Mouse (Mus musculus): ENCODE measurements at regions not wholly inside any gene's neighbourhood (a gene's known extent, or its start where the extent isn't known, plus 50 kb on each side); places are given as distances from the start of the nearest gene placed in this dataset.

GRCm38 (mm10) chr16:45033268-45033667 is 59.9 kb upstream of the Ccdc80 start:
- Histone ChIP-seq H3K36me3 (replicated peaks) (no peaks in the 10 kb centered on the region), H3K4me3 (ENCODE audit: low read depth, low read length) (no peak overlapping the region), H3K4me1 (ENCODE audit: insufficient read depth, low read depth, low read length) (peaks cover 14% of the 10 kb centered on the region), H3K9me3 (replicated peaks) (no peaks in the 10 kb centered on the region), H3K27me3 (ENCODE audit: insufficient read depth, low read length) (no peaks in the 10 kb centered on the region)
- DNase-seq (ENCODE audit: low spot score): no peak
- no peak for ATAC-seq (ENCODE audit: extremely low read depth, insufficient number of reproducible peaks, low FRiP score, poor library complexity, severe bottlenecking)
- no peak for TF ChIP-seq GATA2 (IDR thresholded peaks at IDR 0.05; ENCODE audit: borderline replicate concordance, low read depth, low read length)
- TF ChIP-seq POLR2AphosphoS5 (IDR thresholded peaks at IDR 0.05; ENCODE audit: insufficient replicate concordance, low read depth, low read length): no peak
- TF ChIP-seq GATA1 (IDR thresholded peaks at IDR 0.05; ENCODE audit: borderline replicate concordance, low read length): no peak
- TF ChIP-seq TAL1 (conservative IDR thresholded peaks at IDR 0.05; ENCODE audit: low read depth, low read length): no peak
- TF ChIP-seq CTCF (IDR thresholded peaks at IDR 0.05; ENCODE audit: low read depth, low read length): no peak

GRCm38 (mm10) chr16:45034401-45034800 is 58.8 kb upstream of the Ccdc80 start:
- Histone ChIP-seq H3K4me1 (ENCODE audit: insufficient read depth, low read depth, low read length) (peaks cover 21% of the 10 kb centered on the region), H3K9me3 (replicated peaks) (no peaks in the 10 kb centered on the region), H3K36me3 (replicated peaks) (no peaks in the 10 kb centered on the region), H3K4me3 (ENCODE audit: low read depth, low read length) (no peak overlapping the region), H3K27me3 (ENCODE audit: insufficient read depth, low read length) (no peaks in the 10 kb centered on the region)
- ATAC-seq (ENCODE audit: extremely low read depth, insufficient number of reproducible peaks, low FRiP score, poor library complexity, severe bottlenecking) (no peak), DNase-seq (ENCODE audit: low spot score) (no peak)
- TF ChIP-seq TAL1 (conservative IDR thresholded peaks at IDR 0.05; ENCODE audit: low read depth, low read length): no peak
- TF ChIP-seq POLR2AphosphoS5 (IDR thresholded peaks at IDR 0.05; ENCODE audit: insufficient replicate concordance, low read depth, low read length): no peak
- TF ChIP-seq CTCF (IDR thresholded peaks at IDR 0.05; ENCODE audit: low read depth, low read length): no peak
- no peak for TF ChIP-seq GATA1 (IDR thresholded peaks at IDR 0.05; ENCODE audit: borderline replicate concordance, low read length)
- TF ChIP-seq GATA2 (IDR thresholded peaks at IDR 0.05; ENCODE audit: borderline replicate concordance, low read depth, low read length): no peak

GRCm38 (mm10) chr16:45036806-45037520 is 56.2 kb upstream of the Ccdc80 start:
- ATAC-seq (ENCODE audit: extremely low read depth, insufficient number of reproducible peaks, low FRiP score, poor library complexity, severe bottlenecking): no peak
- H3K4me1 ChIP-seq (ENCODE audit: insufficient read depth, low read depth, low read length): peaks cover 21% of the 10 kb centered on the region
- no peaks in the 10 kb centered on the region for H3K9me3 ChIP-seq (replicated peaks)
- no peaks in the 10 kb centered on the region for H3K27me3 ChIP-seq (ENCODE audit: insufficient read depth, low read length)
- no peak overlapping the region for H3K4me3 ChIP-seq (ENCODE audit: low read depth, low read length)
- no peaks in the 10 kb centered on the region for H3K36me3 ChIP-seq (replicated peaks)
- DNase-seq (ENCODE audit: low spot score): no peak
- TF ChIP-seq TAL1 (conservative IDR thresholded peaks at IDR 0.05; ENCODE audit: low read depth, low read length): no peak
- no peak for TF ChIP-seq GATA1 (IDR thresholded peaks at IDR 0.05; ENCODE audit: borderline replicate concordance, low read length)
- TF ChIP-seq POLR2AphosphoS5 (IDR thresholded peaks at IDR 0.05; ENCODE audit: insufficient replicate concordance, low read depth, low read length): no peak
- no peak for TF ChIP-seq CTCF (IDR thresholded peaks at IDR 0.05; ENCODE audit: low read depth, low read length)
- TF ChIP-seq GATA2 (IDR thresholded peaks at IDR 0.05; ENCODE audit: borderline replicate concordance, low read depth, low read length): no peak

- Histone ChIP-seq H3K4me3 (ENCODE audit: low read depth, low read length) (no peak overlapping the region), H3K4me1 (ENCODE audit: insufficient read depth, low read depth, low read length) (peaks cover 21% of the 10 kb centered on the region), H3K27me3 (ENCODE audit: insufficient read depth, low read length) (no peaks in the 10 kb centered on the region), H3K36me3 (replicated peaks) (no peaks in the 10 kb centered on the region), H3K9me3 (replicated peaks) (no peaks in the 10 kb centered on the region)
- TF ChIP-seq TAL1 (conservative IDR thresholded peaks at IDR 0.05; ENCODE audit: low read depth, low read length) (no peak), GATA1 (IDR thresholded peaks at IDR 0.05; ENCODE audit: borderline replicate concordance, low read length) (no peak)
- DNase-seq (ENCODE audit: low spot score) (no peak), ATAC-seq (ENCODE audit: extremely low read depth, insufficient number of reproducible peaks, low FRiP score, poor library complexity, severe bottlenecking) (no peak)
These were observed 55.7 kb upstream of the Ccdc80 start for GRCm38 (mm10) chr16:45037521-45037888.

- H3K9me3 ChIP-seq (replicated peaks): no peaks in the 10 kb centered on the region
- ATAC-seq (ENCODE audit: extremely low read depth, insufficient number of reproducible peaks, low FRiP score, poor library complexity, severe bottlenecking) (peak; percentile 34), DNase-seq (ENCODE audit: low spot score) (peak; percentile 11)
- no peaks in the 10 kb centered on the region for H3K27me3 ChIP-seq (ENCODE audit: insufficient read depth, low read length)
- no peak overlapping the region for H3K4me3 ChIP-seq (ENCODE audit: low read depth, low read length)
- H3K4me1 ChIP-seq (ENCODE audit: insufficient read depth, low read depth, low read length): peaks cover 18% of the 10 kb centered on the region
- no peaks in the 10 kb centered on the region for H3K36me3 ChIP-seq (replicated peaks)
- TF ChIP-seq GATA2 (IDR thresholded peaks at IDR 0.05; ENCODE audit: borderline replicate concordance, low read depth, low read length): no peak
- no peak for TF ChIP-seq GATA1 (IDR thresholded peaks at IDR 0.05; ENCODE audit: borderline replicate concordance, low read length)
- TF ChIP-seq TAL1 (conservative IDR thresholded peaks at IDR 0.05; ENCODE audit: low read depth, low read length): no peak
- no peak for TF ChIP-seq CTCF (IDR thresholded peaks at IDR 0.05; ENCODE audit: low read depth, low read length)
- TF ChIP-seq POLR2AphosphoS5 (IDR thresholded peaks at IDR 0.05; ENCODE audit: insufficient replicate concordance, low read depth, low read length): no peak
These were observed 54.8 kb upstream of the Ccdc80 start for GRCm38 (mm10) chr16:45038261-45039036.

Data from G1E (cell line).